Mouse (Mus musculus): ENCODE results near the gene Slc7a5. TPM values are rescaled to one million over a fixed set of nuclear protein-coding genes. Genes with fewer than 3 reads are reported as not detected.

Slc7a5 gene
- polyA plus RNA-seq, 1 experiment: 112 TPM

GRCm38 (mm10) chr8:121909663-121910062, 2.2 kb upstream of the Slc7a5 start:
- H3K36me3 ChIP-seq (ENCODE audit: control insufficient read depth, insufficient read depth): no peaks in the 10 kb centered on the region
- no peak overlapping the region for H3ac ChIP-seq (ENCODE audit: control insufficient read depth, insufficient read length, low read depth)
- TF ChIP-seq MAX (IDR thresholded peaks at IDR 0.05): no peak
- no peak for TF ChIP-seq MYOG (IDR thresholded peaks at IDR 0.05; ENCODE audit: control insufficient read depth, extremely low read depth, insufficient read length)
- TF ChIP-seq USF1 (IDR thresholded peaks at IDR 0.05; ENCODE audit: low read depth): no peak
- TF ChIP-seq MYOD1 (IDR thresholded peaks at IDR 0.05; ENCODE audit: control insufficient read depth, insufficient read length, low read depth): no peak
- no peak for TF ChIP-seq CTCF (IDR thresholded peaks at IDR 0.05; ENCODE audit: control insufficient read depth, insufficient read depth, insufficient read length)
- H3K79me2 ChIP-seq (ENCODE audit: control insufficient read depth, insufficient read depth): peaks cover 28% of the 10 kb centered on the region
- no peak overlapping the region for H3K4me3 ChIP-seq (ENCODE audit: insufficient read depth, poor library complexity, severe bottlenecking)
- H3K27me3 ChIP-seq (ENCODE audit: control insufficient read depth, insufficient read depth, insufficient read length): no peaks in the 10 kb centered on the region
- H3K79me3 ChIP-seq (ENCODE audit: low read depth): peaks cover 21% of the 10 kb centered on the region

DNA sequence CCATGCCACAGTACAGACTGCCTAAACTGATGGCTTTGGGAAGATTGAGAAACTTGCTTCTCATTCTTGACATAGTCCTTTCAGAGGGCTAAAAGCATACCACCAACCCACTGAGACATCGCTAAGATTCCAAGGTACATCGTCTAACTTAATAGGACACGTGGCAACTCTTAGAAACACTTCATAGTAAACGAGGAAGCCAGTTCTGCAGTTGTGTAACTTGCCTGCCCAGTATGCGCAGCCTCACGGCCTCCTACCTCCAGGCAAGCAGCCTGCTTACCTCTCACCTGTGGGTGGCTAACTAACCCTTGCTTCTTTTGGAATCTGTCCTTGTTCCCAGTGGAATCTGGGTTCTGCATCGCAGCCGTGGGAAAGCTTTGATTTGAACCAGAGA, 1.7 kb upstream of the Slc7a5 start:
- Histone ChIP-seq H3K27me3 (ENCODE audit: control insufficient read depth, insufficient read depth, insufficient read length) (no peaks in the 10 kb centered on the region), H3ac (ENCODE audit: control insufficient read depth, insufficient read length, low read depth) (no peak overlapping the region), H3K79me2 (ENCODE audit: control insufficient read depth, insufficient read depth) (peaks cover 33% of the 10 kb centered on the region), H3K4me3 (ENCODE audit: insufficient read depth, poor library complexity, severe bottlenecking) (no peak overlapping the region), H3K79me3 (ENCODE audit: low read depth) (peaks cover 26% of the 10 kb centered on the region), H3K36me3 (ENCODE audit: control insufficient read depth, insufficient read depth) (no peaks in the 10 kb centered on the region)
- no peak for TF ChIP-seq FOSL1 (IDR thresholded peaks at IDR 0.05; ENCODE audit: insufficient read depth, low read length, poor library complexity, severe bottlenecking)
- TF ChIP-seq USF1 (IDR thresholded peaks at IDR 0.05; ENCODE audit: low read depth): no peak
- no peak for TF ChIP-seq MYOD1 (IDR thresholded peaks at IDR 0.05; ENCODE audit: control insufficient read depth, insufficient read length, low read depth)
- no peak for TF ChIP-seq CTCF (IDR thresholded peaks at IDR 0.05; ENCODE audit: control insufficient read depth, insufficient read depth, insufficient read length)
- TF ChIP-seq MAX (IDR thresholded peaks at IDR 0.05): no peak
- TF ChIP-seq MYOG (IDR thresholded peaks at IDR 0.05; ENCODE audit: control insufficient read depth, extremely low read depth, insufficient read length): no peak
- TF ChIP-seq CEBPB (IDR thresholded peaks at IDR 0.05; ENCODE audit: low read depth): no peak

GRCm38 (mm10) chr8:121908378-121909147, 1.1 kb upstream of the Slc7a5 start:
- no peak overlapping the region for H3ac ChIP-seq (ENCODE audit: control insufficient read depth, insufficient read length, low read depth)
- H3K79me2 ChIP-seq (ENCODE audit: control insufficient read depth, insufficient read depth): peaks cover 39% of the 10 kb centered on the region
- TF ChIP-seq MYOG (IDR thresholded peaks at IDR 0.05; ENCODE audit: control insufficient read depth, extremely low read depth, insufficient read length): no peak
- no peak for TF ChIP-seq CEBPB (IDR thresholded peaks at IDR 0.05; ENCODE audit: low read depth)
- H3K79me3 ChIP-seq (ENCODE audit: low read depth): peaks cover 31% of the 10 kb centered on the region
- no peaks in the 10 kb centered on the region for H3K27me3 ChIP-seq (ENCODE audit: control insufficient read depth, insufficient read depth, insufficient read length)
- H3K36me3 ChIP-seq (ENCODE audit: control insufficient read depth, insufficient read depth): no peaks in the 10 kb centered on the region
- H3K4me3 ChIP-seq (ENCODE audit: insufficient read depth, poor library complexity, severe bottlenecking): no peak overlapping the region

DNA sequence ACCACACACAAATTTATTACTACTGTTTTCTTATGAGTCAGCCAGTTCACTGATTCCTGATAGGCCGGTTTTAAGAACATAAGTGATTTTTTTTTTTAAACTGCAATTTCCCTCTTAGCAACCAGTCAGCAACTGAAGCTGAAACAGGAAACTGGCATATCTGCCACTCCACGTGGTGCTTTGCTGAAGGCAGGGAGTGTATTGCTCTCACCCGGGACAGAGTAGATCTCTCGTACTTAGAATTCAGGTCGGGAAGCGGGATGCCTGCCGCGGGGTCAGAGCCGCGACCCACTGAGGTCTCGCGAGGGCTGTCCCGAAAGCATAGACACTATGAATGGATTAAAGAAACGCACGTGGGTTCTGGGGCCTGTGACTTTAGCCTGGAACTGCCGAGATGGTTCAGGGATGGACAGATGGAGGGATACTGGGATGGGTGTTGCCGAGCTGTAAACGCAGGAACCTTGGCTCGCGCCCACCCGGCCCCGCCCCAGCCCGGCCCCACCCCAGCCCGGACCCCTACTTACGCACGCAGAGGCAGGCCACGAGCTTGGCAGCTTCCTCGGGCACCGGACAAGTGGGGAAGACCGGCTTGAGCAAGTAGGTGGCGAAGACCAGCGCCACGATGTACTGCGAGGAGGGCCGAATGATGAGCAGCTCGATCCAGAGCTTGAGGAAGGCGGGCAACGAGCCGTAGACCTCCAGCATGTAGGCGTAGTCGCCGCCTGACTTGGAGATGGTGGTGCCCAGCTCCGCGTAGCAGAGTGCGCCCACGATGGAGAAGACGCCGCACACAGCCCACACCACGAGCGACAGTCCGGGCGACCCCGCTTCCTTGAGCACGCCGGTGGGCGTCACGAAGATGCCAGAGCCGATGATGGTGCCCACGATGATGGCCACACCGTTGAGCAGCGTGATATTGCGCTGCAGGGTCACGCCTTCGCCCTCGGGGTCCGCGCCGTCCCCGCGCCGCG, 667 bp downstream of the Slc7a5 start:
- TF ChIP-seq FOSL1 (IDR thresholded peaks at IDR 0.05; ENCODE audit: insufficient read depth, low read length, poor library complexity, severe bottlenecking) (no peak), MAX (IDR thresholded peaks at IDR 0.05) (peak; percentile 95), CTCF (IDR thresholded peaks at IDR 0.05; ENCODE audit: control insufficient read depth, insufficient read depth, insufficient read length) (no peak), MYOG (IDR thresholded peaks at IDR 0.05; ENCODE audit: control insufficient read depth, extremely low read depth, insufficient read length) (no peak), MYOD1 (IDR thresholded peaks at IDR 0.05; ENCODE audit: control insufficient read depth, insufficient read length, low read depth) (no peak), USF1 (IDR thresholded peaks at IDR 0.05; ENCODE audit: low read depth) (peak; percentile 56), CEBPB (IDR thresholded peaks at IDR 0.05; ENCODE audit: low read depth) (no peak)
- H3K36me3 ChIP-seq (ENCODE audit: control insufficient read depth, insufficient read depth): no peaks in the 10 kb centered on the region
- H3K4me3 ChIP-seq (ENCODE audit: insufficient read depth, poor library complexity, severe bottlenecking): peak overlapping the region; percentile 79
- H3K79me2 ChIP-seq (ENCODE audit: control insufficient read depth, insufficient read depth): peaks cover 51% of the 10 kb centered on the region
- H3K27me3 ChIP-seq (ENCODE audit: control insufficient read depth, insufficient read depth, insufficient read length): no peaks in the 10 kb centered on the region
- H3K79me3 ChIP-seq (ENCODE audit: low read depth): peaks cover 40% of the 10 kb centered on the region
- peak overlapping the region; percentile 61 for H3ac ChIP-seq (ENCODE audit: control insufficient read depth, insufficient read length, low read depth)

GRCm38 (mm10) chr8:121905864-121906263, 1.6 kb downstream of the Slc7a5 start:
- H3K4me3 ChIP-seq (ENCODE audit: insufficient read depth, poor library complexity, severe bottlenecking): peak overlapping the region; percentile 79
- TF ChIP-seq MYOG (IDR thresholded peaks at IDR 0.05; ENCODE audit: control insufficient read depth, extremely low read depth, insufficient read length): no peak
- no peak for TF ChIP-seq CTCF (IDR thresholded peaks at IDR 0.05; ENCODE audit: control insufficient read depth, insufficient read depth, insufficient read length)
- no peak for TF ChIP-seq CEBPB (IDR thresholded peaks at IDR 0.05; ENCODE audit: low read depth)
- no peak for TF ChIP-seq USF1 (IDR thresholded peaks at IDR 0.05; ENCODE audit: low read depth)
- TF ChIP-seq FOSL1 (IDR thresholded peaks at IDR 0.05; ENCODE audit: insufficient read depth, low read length, poor library complexity, severe bottlenecking): no peak
- no peak for TF ChIP-seq MAX (IDR thresholded peaks at IDR 0.05)
- TF ChIP-seq MYOD1 (IDR thresholded peaks at IDR 0.05; ENCODE audit: control insufficient read depth, insufficient read length, low read depth): no peak
- peaks cover 47% of the 10 kb centered on the region for H3K79me3 ChIP-seq (ENCODE audit: low read depth)
- H3K27me3 ChIP-seq (ENCODE audit: control insufficient read depth, insufficient read depth, insufficient read length): no peaks in the 10 kb centered on the region
- H3ac ChIP-seq (ENCODE audit: control insufficient read depth, insufficient read length, low read depth): peak overlapping the region; percentile 59
- H3K36me3 ChIP-seq (ENCODE audit: control insufficient read depth, insufficient read depth): peaks cover 4% of the 10 kb centered on the region
- peaks cover 60% of the 10 kb centered on the region for H3K79me2 ChIP-seq (ENCODE audit: control insufficient read depth, insufficient read depth)

All from C2C12 (cell line).